Comparison of ENCODE assay signal across 9 mouse cellular contexts in the genomic region with DNA sequence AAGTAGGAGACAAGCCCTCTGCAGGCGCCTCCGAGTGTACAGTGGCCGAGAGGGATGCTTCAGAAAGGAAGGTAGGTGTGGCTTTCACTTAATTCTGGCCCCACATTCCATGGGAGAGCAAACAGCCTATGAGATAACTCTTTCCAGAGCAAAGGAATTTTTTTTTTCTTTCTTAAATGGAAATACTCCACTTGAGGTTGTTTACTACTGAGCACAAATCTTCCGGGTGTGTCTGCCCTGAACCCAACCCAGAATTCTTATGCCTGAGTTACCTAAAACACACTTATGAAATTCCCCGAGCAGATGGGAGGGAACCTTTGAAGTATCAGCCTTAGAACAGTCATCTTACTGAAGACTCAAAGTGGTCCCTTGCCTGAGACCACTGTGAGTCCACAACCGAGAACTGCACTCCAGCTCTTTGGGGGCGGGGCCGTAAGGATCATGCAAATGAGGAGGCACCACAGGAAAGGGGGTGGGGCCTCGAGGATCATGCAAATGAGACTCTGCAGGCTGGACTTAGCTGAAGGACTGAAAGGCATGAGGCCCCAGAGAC.
DNase-seq lines count a peak whose midpoint lies in the region; ATAC-seq lines count a peak whose summit lies in the region.
"Had no signal": no experiment of that assay in that cellular context is flagged by ENCODE, and none has a peak within 500 bp of the region (broad histone marks: within the 10 kb centered on the region; RNA-seq: fewer than 3 reads in every experiment).

No protein-coding gene starts in this region.

- no peak overlapping the region for H3K27ac ChIP-seq in forebrain, embryonic 14.5 days (ENCODE audit: low read depth, low read length)
- H3K27ac ChIP-seq: limb, embryonic 12.5 days had no signal

- no peak overlapping the region for H3K4me3 ChIP-seq in forebrain, embryonic 14.5 days (ENCODE audit: low read depth, low read length)
- H3K4me3 ChIP-seq: limb, embryonic 12.5 days had no signal

- H3K36me3 ChIP-seq in forebrain, embryonic 14.5 days (ENCODE audit: control insufficient read depth, insufficient read depth, low read length): peaks cover 84% of the 10 kb centered on the region

- H3K4me2 ChIP-seq in forebrain, embryonic 14.5 days (ENCODE audit: low read length): no peak overlapping the region
- H3K4me2 ChIP-seq: limb, embryonic 12.5 days had no signal

- H3K9me3 ChIP-seq in forebrain, embryonic 14.5 days (replicated peaks; ENCODE audit: control insufficient read depth, low read length): no peaks in the 10 kb centered on the region
- H3K9me3 ChIP-seq: limb, embryonic 12.5 days had no signal

- peak; percentile 52 for DNase-seq in ovary, postnatal 36 days (ENCODE audit: low spot score)
- no peak for DNase-seq in ovary, postnatal 14 days (ENCODE audit: low spot score)
- peak; percentile 61 for DNase-seq in forebrain, embryonic 14.5 days (ENCODE audit: low spot score)
- peak; percentile 49 for DNase-seq in kidney, adult 18-20 months
- peak; percentile 76 to 87 for DNase-seq in lung, postnatal 4 days
- peak; percentile 16 for DNase-seq in thymus, postnatal 25 days
- no peak for DNase-seq in MN1 (ENCODE audit: low spot score)
- DNase-seq in layer of hippocampus, postnatal 10 days (ENCODE audit: low spot score in 2 of 2): no peak

- WGBS in forebrain, embryonic 14.5 days: 38% methylated on average over 9 of the region's 9 CpGs

- H3K27me3 ChIP-seq in forebrain, embryonic 14.5 days (replicated peaks; ENCODE audit: control insufficient read depth, insufficient read depth, low read length): no peaks in the 10 kb centered on the region
- H3K27me3 ChIP-seq: limb, embryonic 12.5 days had no signal

- ATAC-seq in forebrain, embryonic 14.5 days: peak; percentile 81

- no peaks in the 10 kb centered on the region for H3K4me1 ChIP-seq in forebrain, embryonic 14.5 days (ENCODE audit: control insufficient read depth, insufficient read depth, low read length)
- H3K4me1 ChIP-seq: limb, embryonic 12.5 days had no signal

- H3K9ac ChIP-seq in forebrain, embryonic 14.5 days (ENCODE audit: low read length): no peak overlapping the region
- H3K9ac ChIP-seq: limb, embryonic 12.5 days had no signal

Comparison
In these comparisons a context has a peak if more than half of its experiments do, and no peak if none do; other contexts are left out.
1. DNase-seq: peak in ovary, postnatal 36 days (single experiment), forebrain, embryonic 14.5 days (single experiment), kidney, adult 18-20 months (single experiment), lung, postnatal 4 days (2 of 2) and thymus, postnatal 25 days (single experiment); none in ovary, postnatal 14 days (single experiment), MN1 (single experiment) and layer of hippocampus, postnatal 10 days (0 of 2).